Mouse (Mus musculus): ENCODE data around the gene Crebzf. TPM values are rescaled to one million over a fixed set of nuclear protein-coding genes. Genes with fewer than 3 reads are reported as not detected.

Gene Crebzf
- polyA plus RNA-seq, 1 experiment from 2014 or later: 33.5 TPM

Other genes starting within 250 kb of the Crebzf start
- gene Ccdc83, start 177.0 kb upstream of the Crebzf start, polyA plus RNA-seq (2016; fragmentation: Nextera tagmentation; extraction: Ambion mirVana): not detected in 2 replicates
- gene Sytl2, start 140.5 kb upstream of the Crebzf start, polyA plus RNA-seq (2016; fragmentation: Nextera tagmentation; extraction: Ambion mirVana): 0.95 and 1.1 TPM in 2 replicates
- gene Ccdc89, start 16.2 kb upstream of the Crebzf start, polyA plus RNA-seq (2016; fragmentation: Nextera tagmentation; extraction: Ambion mirVana): 0.26 and 0.41 TPM in 2 replicates
- gene Tmem126a, start 14.5 kb downstream of the Crebzf start, polyA plus RNA-seq (2016; fragmentation: Nextera tagmentation; extraction: Ambion mirVana): 60.2 and 66.9 TPM in 2 replicates
- gene Tmem126b, start 33.3 kb downstream of the Crebzf start, polyA plus RNA-seq (2016; fragmentation: Nextera tagmentation; extraction: Ambion mirVana): 14.0 and 15.7 TPM in 2 replicates
- gene Dlg2, start 33.9 kb downstream of the Crebzf start, polyA plus RNA-seq (2016; fragmentation: Nextera tagmentation; extraction: Ambion mirVana): 0.71 and 1.1 TPM in 2 replicates

Data from liver, embryonic 12.5 days (tissue).